Mouse (Mus musculus): ENCODE results near the gene Ranbp3.

Ranbp3 gene

DNA sequence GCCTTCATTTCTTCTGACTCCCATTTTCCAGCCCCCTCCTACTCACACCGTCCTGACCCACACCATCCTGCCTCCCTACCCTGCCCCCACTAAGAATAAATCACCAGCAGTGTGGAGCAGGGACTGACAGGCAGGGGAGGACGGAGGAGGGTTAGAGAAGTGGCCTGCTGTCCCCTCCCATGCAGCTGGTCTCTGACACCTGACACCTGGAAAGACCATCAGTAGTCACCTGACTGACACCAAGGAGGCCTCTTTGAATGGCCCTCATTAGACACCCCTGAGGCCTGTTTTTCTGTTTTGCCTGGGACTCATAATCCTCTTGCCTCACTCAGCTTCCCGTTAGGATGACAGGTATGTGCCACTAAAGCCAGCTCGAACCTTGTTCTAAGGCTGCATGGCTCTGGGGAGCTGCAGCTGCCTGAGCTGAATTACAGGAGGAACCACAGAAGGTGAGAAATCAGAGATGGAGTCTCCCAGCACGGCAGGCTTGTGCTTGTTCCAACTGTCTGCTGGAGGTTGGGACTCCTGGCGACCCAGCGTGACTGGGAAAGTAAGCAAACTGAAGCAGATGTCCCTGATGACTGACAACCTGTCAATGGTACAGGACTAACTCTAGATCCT is 54.0 kb downstream of the Ranbp3 start:
- peak in 1 of 2 experiments; percentile 38 for DNase-seq (ENCODE audit: low spot score in 2 of 2)

DNA sequence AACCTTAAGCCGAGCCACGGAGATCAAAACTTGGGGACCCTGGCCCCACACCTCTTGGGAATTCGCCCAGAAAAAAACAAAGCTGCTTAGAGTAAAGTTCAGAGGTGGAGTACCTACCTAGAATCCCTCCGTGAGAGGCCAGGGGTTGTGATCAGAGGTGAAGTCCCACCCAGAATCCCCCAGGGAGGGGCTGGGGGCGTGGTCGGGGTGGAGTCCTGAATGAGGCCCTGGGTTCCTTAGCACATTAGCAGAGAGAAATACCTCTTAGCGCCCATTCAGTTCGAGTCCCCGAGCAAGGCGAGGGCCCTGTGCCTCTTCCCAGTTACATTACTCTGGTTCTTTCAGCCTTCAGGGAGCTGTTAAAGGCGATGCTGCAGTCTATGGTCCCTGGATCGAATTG is 54.6 kb downstream of the Ranbp3 start:
- no peak for DNase-seq (ENCODE audit: low spot score in 2 of 2)

DNA sequence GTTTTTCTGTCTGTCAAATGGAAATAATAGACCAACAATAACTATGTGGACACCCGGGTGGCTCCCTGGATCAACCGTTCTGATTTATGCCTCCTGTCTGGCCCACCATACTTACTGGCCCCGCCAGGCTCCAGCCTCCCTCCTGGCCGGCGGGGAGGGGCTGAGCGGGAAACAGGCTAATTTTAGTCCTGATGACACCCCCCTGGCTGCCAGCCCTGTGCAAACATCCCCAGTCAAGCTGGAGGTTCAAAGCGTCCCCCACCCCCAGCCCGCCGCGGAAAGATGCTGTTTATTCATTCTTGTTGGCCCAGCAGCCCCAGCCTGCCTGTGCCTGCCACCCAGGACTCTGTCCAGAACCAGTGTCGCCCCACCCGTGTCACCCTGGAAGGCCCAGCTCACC is 55.0 kb downstream of the Ranbp3 start:
- peak; percentile 40 to 56 for DNase-seq (ENCODE audit: low spot score in 2 of 2)

DNA sequence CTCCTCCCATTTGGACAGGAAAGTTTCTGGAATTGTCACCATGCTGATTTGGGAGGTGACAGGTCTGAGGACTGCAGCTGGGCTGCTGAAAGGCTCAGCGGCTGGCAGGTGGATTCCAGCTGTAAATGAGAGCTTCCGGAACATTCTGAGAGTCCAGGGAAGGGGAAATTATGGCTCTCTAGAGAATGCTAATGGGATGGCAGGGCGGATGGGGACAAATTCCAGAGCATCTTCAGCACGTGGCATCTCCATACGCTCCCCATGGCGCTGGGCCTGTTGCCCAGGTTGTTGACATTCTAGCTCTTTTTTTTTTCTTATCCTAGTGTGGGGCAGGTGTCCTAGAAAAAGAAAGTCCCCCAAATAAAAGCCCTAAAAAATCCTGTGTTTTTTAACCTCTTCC is 56.1 kb downstream of the Ranbp3 start:
- DNase-seq (ENCODE audit: low spot score in 2 of 2), result peak in 1 of 2 experiments; percentile 48

DNA sequence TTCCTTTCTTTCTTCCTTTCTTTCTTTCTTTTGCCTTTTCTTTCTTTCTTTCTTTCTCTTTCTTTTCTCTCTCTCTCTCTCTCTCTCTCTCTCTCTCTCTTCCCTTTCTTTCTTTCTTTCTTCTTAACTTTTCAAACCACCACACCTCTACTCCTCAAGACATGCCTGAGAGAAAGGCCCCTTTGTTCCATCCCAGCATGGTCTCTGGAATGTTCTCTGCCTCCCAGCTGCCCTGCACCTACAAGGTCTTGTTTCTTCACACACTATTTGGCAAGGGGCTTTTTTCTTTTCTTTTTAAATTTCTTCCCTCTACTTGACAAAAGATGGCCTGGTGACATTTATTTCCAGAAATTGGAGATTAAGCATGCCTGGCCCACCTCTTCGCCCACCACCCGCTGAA is 56.6 kb downstream of the Ranbp3 start:
- DNase-seq (ENCODE audit: low spot score in 2 of 2), result no peak

DNA sequence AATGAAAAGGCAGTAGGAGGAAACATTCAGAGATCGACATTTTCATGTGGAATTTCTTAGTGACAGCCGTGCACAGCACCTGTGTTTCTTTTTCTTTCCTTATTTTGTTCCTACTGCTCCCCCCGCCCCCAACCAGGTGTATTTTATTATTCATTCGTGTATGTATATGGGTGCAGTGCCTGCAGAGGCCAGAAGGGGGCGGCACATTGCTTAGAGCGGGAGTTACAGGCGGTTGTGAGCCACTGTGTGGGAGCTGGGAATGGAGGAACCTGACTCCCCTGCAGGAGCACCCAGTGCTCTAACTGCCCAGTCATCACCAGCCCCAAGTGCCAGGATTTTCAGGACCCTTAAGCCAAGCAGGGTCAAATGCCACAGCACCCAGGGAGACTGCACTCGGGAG is 63.4 kb downstream of the Ranbp3 start:
- no peak for DNase-seq (ENCODE audit: low spot score in 2 of 2)

DNA sequence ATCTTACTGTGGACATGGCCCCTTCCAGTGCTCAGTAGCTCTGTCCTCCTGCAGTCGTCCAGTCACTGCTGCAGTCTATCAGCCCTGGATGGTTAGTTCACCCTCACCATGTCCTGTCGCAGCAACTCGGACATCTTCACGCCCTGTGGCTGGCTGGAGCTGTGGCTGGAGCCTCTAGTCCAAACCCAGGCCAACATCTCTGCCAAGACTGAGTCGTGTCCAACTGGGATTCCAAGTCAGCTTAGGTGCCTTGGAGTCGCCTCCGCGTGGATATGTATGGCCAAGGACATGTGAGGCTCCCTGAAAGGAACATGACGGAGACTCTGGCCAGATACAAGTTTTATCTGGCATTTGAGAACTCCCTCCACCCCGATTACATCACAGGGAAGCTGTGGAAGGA is 65.1 kb downstream of the Ranbp3 start:
- DNase-seq (ENCODE audit: low spot score in 2 of 2), result no peak

DNA sequence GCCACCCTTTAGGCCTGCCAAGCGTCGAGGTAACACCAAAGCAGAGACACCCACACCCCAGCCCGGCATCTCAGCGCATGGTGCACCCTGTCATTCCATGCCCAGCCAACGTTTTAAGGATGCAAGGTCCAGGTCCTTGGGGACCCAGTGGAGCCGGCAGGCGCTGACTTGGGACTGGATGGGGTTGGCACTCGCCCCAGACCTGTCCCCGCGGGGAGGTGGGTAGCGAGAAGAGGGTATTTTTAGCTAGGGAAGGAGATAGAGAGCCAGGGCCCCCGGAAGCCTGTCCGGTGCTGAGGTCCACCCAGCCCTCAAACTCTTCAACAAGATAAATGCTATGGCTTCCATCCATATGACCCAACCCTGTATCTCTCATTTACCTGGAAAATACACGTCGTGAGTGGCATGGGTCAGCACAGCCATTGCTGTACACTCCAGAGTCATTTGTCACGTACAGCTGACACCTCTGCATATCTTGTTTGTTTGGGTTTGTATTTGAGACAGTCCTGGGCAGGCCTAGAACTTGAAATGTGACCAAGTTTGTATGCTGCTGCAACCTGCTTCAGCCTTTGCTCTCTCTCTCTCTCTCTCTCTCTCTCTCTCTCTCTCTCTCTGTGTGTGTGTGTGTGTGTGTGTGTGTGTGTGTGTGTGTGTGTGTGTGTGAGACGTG is 67.2 kb downstream of the Ranbp3 start:
- DNase-seq (ENCODE audit: low spot score in 2 of 2), result no peak

DNA sequence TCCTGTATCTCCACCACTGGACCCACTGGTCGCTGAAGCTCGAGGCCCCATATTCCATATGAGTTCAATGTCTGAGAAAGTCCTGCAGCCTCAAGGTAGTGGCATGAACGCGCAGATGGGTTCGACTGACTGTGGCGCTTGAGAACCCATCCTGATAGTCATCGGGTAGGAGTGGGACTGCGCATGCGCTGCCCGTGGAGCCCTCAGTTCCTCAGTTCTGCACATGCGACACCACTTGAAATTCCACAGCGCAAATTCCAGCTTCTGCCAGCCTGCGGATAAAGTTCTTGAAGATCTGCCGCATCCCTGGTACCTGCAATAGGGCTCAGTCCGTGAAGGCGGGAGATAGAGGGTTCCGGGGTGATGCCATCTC is 67.7 kb downstream of the Ranbp3 start:
- DNase-seq (ENCODE audit: low spot score in 2 of 2), result no peak

DNA sequence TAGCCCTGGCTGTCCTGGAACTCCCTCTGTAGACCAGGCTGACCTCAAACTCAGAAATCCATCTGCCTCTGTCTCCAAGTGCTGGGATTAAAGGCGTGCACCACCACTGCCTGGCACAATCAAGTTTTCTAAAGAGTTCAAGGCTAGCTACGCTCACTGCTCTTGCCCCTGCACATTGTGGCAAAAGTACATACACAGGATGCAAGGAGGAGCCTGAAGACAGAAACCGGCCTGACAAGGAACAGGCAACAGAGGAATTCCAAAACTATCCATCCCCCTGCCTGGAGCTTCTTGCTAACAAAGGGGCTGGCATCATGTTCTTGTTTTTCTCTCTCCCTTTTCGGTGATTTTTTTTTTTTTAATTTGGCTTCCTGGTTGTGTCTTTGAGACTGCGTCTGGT is 71.1 kb downstream of the Ranbp3 start:
- no peak for DNase-seq (ENCODE audit: low spot score in 2 of 2)

DNA sequence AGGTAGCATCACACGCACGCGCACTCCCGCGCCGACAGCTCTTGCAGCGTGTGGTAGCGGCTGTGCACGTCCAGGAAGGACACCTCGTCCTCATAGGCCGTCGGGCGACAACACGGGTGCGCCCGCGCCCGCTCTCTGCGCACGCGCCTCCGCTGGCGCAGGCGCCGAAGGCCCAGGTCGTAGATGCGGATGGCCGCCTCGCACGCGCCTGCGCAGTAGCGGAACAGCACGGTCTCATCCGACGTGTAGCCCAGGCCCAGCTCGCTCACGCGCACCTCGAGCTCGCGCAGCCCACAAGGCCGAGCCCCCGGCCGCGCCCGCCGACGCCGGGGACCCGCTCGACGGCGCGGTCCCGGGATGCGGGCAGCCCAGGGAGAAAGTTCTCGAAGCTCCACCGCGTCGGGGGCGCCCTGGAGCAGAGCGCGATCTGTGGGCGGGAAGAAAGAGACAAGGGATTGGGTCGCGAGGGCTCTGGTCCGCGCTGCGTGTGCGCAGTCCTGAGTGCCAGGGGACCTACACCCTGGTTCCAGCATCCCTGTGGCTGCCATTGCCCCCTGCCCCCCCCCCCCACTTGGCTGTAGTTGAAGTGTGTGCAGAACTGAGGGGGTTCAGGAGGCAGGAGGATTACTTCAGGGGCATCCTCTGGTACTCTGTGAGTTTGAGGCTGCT is 78.4 kb downstream of the Ranbp3 start:
- peak; percentile 70 to 71 for DNase-seq (ENCODE audit: low spot score in 2 of 2)

DNA sequence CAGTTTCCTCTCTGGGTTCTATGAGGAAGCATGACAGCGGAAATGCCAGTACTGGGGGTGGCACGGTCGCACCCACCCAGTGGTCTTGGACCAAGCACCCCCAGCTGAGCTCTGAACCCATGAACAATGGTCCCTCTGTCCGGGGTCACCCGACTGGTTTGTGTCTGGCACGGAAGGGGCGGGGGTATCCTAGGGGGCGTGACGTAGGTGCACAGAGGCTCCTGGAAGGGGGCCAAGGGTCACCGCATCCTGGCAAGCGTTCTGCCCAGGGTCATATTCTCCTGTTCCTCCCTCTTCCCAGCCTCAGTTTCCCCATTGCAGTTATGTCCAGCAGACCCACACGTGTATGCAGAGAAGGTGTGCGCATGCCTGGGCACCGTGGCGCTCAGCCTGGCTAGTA is 80.4 kb downstream of the Ranbp3 start:
- no peak for DNase-seq (ENCODE audit: low spot score in 2 of 2)

DNA sequence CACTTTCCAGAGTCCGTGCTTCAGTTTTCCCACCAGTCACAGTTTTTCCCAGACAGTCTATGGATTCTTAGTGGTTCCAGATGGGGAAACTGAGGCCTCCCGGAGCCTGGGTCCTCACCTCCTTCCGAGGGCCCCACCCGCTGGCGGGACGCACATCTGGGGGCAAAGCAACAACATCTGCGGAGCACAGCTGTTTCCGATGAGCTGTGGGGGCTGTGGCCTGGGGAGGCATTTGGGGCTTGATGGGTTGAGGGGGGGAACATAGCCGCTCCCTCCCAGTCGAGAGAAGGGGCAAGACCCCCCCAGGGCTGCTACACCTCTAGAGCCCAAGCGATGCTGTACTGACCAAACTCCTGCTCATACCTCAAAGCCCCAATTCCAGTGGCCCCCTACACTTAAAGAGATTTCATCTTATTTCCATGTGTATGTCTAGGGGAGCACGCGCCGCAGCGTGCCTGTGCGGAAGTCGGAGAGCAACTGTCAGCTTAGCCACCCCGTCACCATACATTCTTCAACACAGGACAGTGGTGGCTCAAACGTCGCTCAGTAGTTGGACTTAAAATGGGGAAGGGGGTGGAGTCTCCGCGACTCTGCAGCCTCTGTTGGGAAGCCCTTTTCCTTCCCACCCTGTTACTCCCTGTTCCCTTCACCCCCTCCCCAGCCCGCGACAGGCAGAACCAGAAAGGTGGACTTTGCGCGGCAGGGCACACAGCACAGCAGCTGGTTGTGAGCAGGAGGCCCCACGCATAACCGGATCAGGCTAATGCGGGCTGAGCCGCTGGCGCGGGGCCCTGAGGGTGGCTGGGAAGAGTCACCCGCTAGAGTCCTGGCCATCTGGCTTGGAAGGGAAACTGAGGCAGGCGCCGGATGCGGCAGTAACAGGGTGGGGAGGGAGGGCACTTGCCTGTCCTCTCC is 81.4 kb downstream of the Ranbp3 start:
- no peak for DNase-seq (ENCODE audit: low spot score in 2 of 2)

DNA sequence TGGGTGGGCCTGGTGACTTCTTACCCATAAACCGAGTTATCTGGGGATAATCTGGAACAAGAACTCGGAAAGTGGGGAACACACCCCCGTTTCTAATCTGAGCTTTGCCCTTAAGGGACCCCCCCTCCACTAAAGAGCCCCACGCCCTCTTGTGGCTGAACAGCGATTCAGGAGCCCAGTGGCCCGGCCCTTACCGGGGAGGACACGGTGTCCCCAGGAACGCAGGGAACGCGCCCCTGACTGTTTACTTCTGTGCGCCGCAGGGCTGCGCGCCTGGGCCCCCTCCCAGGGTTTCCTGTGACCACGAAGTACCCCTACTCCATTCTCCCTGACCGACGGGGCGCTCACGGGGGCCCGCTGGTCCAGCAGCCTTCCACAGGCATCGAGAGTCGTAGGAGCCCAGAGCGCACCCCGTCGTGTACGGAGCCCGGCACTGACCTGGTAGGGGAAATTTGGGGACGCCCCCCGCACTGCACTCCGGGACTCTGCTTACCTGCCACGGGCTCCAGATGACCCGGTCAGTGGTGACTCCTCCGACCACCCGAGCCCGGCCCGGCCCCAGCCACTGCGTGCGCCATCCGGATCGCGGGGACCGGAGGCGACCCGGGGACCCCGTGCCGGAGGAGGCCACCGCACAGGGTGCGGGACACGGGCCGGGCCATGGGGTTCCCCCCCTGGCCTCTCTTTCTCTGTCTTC is 83.8 kb downstream of the Ranbp3 start:
- DNase-seq (ENCODE audit: low spot score in 2 of 2), result no peak

DNA sequence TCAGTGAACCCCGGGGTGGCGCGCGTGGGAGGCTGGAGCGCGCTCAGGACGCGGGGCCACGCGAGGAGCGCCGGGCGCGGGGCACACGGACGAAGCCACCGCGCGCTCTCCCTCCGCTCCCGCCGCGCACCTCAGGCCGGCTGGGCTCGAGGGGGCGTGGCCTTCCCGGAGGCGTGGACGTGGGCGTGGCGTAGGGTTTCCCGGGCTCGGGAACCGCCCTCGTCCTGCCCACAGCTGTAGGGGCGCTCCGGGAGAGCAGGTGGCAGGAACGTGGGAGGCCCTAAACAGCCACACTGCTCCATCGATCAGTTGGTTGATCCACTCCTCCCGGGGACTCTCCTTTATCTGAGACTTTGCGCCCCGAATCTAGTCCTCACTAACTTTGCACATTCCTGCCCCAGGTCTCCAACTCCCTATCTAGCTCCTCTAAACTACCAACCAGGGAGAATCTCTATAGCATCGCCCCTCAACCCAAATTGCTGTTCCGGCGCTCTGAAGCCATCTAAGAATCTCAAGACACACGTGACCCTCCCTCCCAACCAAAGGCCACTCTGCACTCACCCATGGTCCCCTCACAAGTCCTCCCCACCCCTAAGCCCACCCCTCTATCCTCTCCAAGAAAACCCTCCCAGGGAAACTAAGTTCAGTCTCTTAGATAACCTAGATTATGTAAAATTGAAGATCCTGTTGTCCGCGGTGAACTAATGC is 84.5 kb downstream of the Ranbp3 start, which contains the start of gene Nrtn:
Nrtn (minus strand) TSS at position 115 of the 708 bp plus-strand sequence.
- DNase-seq (ENCODE audit: low spot score in 2 of 2), result peak; percentile 60 to 73

DNA sequence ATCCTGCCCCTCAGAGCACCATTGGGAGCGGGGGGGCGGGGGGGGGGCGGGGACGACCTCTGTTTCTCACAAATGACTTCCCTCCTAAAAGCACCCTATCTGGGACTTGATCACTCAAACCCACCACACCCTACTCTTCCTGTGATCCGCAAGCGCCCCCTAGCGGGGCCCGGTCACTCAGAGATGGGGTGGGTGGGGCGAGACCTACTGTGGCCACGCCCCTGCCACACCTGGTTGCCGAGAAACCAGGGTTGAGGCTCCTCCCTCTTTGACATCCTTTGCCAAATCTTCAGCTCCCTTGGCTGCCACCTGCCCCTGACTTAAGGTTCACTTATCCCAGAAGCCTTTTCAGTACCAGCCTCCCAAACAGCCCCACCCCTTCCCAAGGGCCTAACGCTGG is 85.0 kb downstream of the Ranbp3 start:
- peak; percentile 53 to 71 for DNase-seq (ENCODE audit: low spot score in 2 of 2)

DNA sequence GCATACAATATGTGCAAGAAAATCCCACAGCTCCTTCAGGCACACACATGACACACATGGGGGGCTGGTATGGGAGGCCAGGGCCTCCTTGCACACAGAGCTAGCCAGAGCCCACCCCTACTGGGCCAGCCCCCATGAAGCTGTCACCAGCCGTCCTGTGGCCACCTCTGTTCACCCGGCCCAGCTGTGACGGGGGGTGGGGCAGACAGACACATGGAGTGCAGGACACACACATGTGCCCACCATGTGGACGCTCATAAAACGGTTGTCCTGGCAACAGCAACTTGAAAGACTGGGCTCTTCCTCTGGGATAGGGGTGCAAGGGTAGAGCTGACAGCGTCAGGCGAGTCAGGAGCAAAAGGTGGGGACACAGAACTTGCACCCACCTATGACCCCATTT is 86.2 kb downstream of the Ranbp3 start:
- no peak for DNase-seq (ENCODE audit: low spot score in 2 of 2)

DNA sequence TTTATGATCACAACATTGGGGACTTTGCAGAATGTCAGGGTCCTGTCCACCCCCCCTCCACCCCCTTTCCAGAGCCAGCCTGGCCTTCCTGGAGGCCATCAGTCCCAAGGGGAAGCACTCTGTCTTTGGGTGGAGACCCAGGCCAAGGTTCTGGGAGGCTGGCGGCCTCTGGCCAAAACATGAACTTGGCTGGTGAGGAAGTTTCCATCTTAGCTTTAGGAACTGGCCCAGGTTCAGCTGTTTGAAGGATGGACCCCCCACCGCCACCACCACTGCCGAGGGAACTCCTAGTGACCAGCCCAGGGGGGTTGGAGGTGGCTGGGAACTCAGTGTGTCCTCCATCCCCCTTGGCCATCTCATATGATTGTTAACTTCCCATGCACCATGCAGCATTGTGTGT is 88.0 kb downstream of the Ranbp3 start:
- DNase-seq (ENCODE audit: low spot score in 2 of 2), result no peak

All from right cerebral cortex, postnatal 10 days (tissue).